Mouse (Mus musculus) CH12F3 (cell line): Measurements from ENCODE around the gene Sbk3.

Source experiments
- in situ Hi-C: fragments of 300-500 bp; cut with MboI; formaldehyde crosslinking; loops from 2 replicates; pipeline ENCODE4 v1.14.3; 2020; ENCODE audit warnings: low sequenced_read_pairs

Gene Sbk3

GRCm38 (mm10) chr7:4936832-4937231 lies 34.1 kb downstream of the Sbk3 start:
- in situ Hi-C loops = no loop called here

GRCm38 (mm10) chr7:4934160-4934914 lies 36.6 kb downstream of the Sbk3 start:
- in situ Hi-C loops = no loop called here

GRCm38 (mm10) chr7:4933103-4933502 lies 37.9 kb downstream of the Sbk3 start:
- in situ Hi-C loops = no loop called here

GRCm38 (mm10) chr7:4928323-4928722 lies 42.6 kb downstream of the Sbk3 start:
- in situ Hi-C loops = no loop called here

- in situ Hi-C loops = no loop called here
Observed at GRCm38 (mm10) chr7:4927711-4928110, 43.3 kb downstream of the Sbk3 start.

GRCm38 (mm10) chr7:4926849-4927248 lies 44.1 kb downstream of the Sbk3 start:
- in situ Hi-C loops = no loop called here

- in situ Hi-C loops = no loop called here
Observed at GRCm38 (mm10) chr7:4925441-4926381, 45.3 kb downstream of the Sbk3 start, which contains the start of gene Ssc5d. Gene Ssc5d (plus strand): TSS chr7:4925785.

- in situ Hi-C loops = no loop called here
Observed at GRCm38 (mm10) chr7:4924891-4925301, 46.1 kb downstream of the Sbk3 start.

- in situ Hi-C loops = no loop called here
Observed at GRCm38 (mm10) chr7:4924483-4924882, 46.5 kb downstream of the Sbk3 start.

- in situ Hi-C loops = no loop called here
Observed at GRCm38 (mm10) chr7:4923586-4924364, 47.2 kb downstream of the Sbk3 start.

- in situ Hi-C loops = no loop called here
Observed at GRCm38 (mm10) chr7:4922931-4923565, 47.9 kb downstream of the Sbk3 start.

GRCm38 (mm10) chr7:4922508-4922907 lies 48.5 kb downstream of the Sbk3 start:
- in situ Hi-C loops = no loop called here

- in situ Hi-C loops = no loop called here
Observed at GRCm38 (mm10) chr7:4921824-4922482, 49.0 kb downstream of the Sbk3 start, which contains the start of gene Nat14. Gene Nat14 (plus strand): TSS chr7:4922028.

GRCm38 (mm10) chr7:4920976-4921823 lies 49.8 kb downstream of the Sbk3 start:
- in situ Hi-C loops = no loop called here

GRCm38 (mm10) chr7:4920496-4920895 lies 50.5 kb downstream of the Sbk3 start:
- in situ Hi-C loops = no loop called here

GRCm38 (mm10) chr7:4919971-4920370 lies 51.0 kb downstream of the Sbk3 start:
- in situ Hi-C loops = no loop called here

GRCm38 (mm10) chr7:4919096-4919495 lies 51.9 kb downstream of the Sbk3 start:
- in situ Hi-C loops = no loop called here

GRCm38 (mm10) chr7:4918681-4919080 lies 52.3 kb downstream of the Sbk3 start:
- in situ Hi-C loops = no loop called here

GRCm38 (mm10) chr7:4917494-4917893 lies 53.5 kb downstream of the Sbk3 start:
- in situ Hi-C loops = no loop called here
